Mouse (Mus musculus): ENCODE measurements around the gene Zbtb38. TPM values are rescaled to one million over a fixed set of nuclear protein-coding genes. Genes with fewer than 3 reads are reported as not detected.

Zbtb38 gene
- polyA plus RNA-seq, 1 experiment from 2014 or later: 24.7 TPM

- no peaks in the 10 kb centered on the region for H3K27me3 ChIP-seq (ENCODE audit: control insufficient read depth, insufficient read depth, low read length)
- no peak overlapping the region for H3K4me3 ChIP-seq (ENCODE audit: low read depth, low read length)
- 76% methylated on average over 19 of the region's 19 CpGs for whole genome bisulfite sequencing (ENCODE audit: insufficient replicate concordance)
- H3K4me2 ChIP-seq: no peak overlapping the region; the same call in 1 of the 2 replicates
- no peak for ATAC-seq (replicated peaks; ENCODE audit: insufficient number of reproducible peaks, low FRiP score, low TSS enrichment)
- H3K9me3 ChIP-seq (replicated peaks; ENCODE audit: control insufficient read depth, low read length): no peaks in the 10 kb centered on the region
- H3K4me1 ChIP-seq (ENCODE audit: control insufficient read depth, insufficient read depth, low read length): peaks cover 49% of the 10 kb centered on the region
- no peaks in the 10 kb centered on the region for H3K36me3 ChIP-seq (ENCODE audit: control insufficient read depth, insufficient read depth, low read length)
- no peak overlapping the region for H3K9ac ChIP-seq (ENCODE audit: low read depth, low read length)
- H3K27ac ChIP-seq (ENCODE audit: low read depth, low read length): no peak overlapping the region
Measured at GRCm38 (mm10) chr9:96731039-96731895, 21.4 kb downstream of the Zbtb38 start.

DNA sequence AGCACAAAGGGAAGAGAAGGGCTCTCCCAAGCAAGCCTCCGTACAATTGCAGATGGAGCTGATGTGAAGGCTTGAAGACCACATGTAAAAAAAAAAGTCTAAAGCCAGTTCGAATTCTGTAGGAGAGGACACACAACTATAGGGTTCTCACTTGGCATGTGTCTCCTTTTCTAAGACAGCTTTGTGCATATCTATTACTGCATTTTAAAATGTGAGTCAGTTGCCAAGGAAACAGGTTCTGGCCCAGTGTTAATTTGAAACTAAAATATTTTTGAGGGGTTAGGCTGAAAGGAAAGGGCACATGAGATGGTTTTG, 22.4 kb downstream of the Zbtb38 start:
- H3K4me3 ChIP-seq (ENCODE audit: low read depth, low read length): no peak overlapping the region
- no peaks in the 10 kb centered on the region for H3K36me3 ChIP-seq (ENCODE audit: control insufficient read depth, insufficient read depth, low read length)
- no peak for ATAC-seq (replicated peaks; ENCODE audit: insufficient number of reproducible peaks, low FRiP score, low TSS enrichment)
- H3K4me2 ChIP-seq: no peak overlapping the region
- no peaks in the 10 kb centered on the region for H3K9me3 ChIP-seq (replicated peaks; ENCODE audit: control insufficient read depth, low read length)
- H3K4me1 ChIP-seq (ENCODE audit: control insufficient read depth, insufficient read depth, low read length): peaks cover 52% of the 10 kb centered on the region
- 69% methylated on average over 2 of the region's 2 CpGs for WGBS (ENCODE audit: insufficient replicate concordance)
- H3K27ac ChIP-seq (ENCODE audit: low read depth, low read length): no peak overlapping the region
- no peaks in the 10 kb centered on the region for H3K27me3 ChIP-seq (ENCODE audit: control insufficient read depth, insufficient read depth, low read length)
- H3K9ac ChIP-seq (ENCODE audit: low read depth, low read length): no peak overlapping the region

- 64% methylated on average over 10 of the region's 10 CpGs for WGBS (ENCODE audit: insufficient replicate concordance)
- H3K9ac ChIP-seq (ENCODE audit: low read depth, low read length): no peak overlapping the region
- H3K36me3 ChIP-seq (ENCODE audit: control insufficient read depth, insufficient read depth, low read length): no peaks in the 10 kb centered on the region
- H3K27ac ChIP-seq (ENCODE audit: low read depth, low read length): no peak overlapping the region
- peaks cover 49% of the 10 kb centered on the region for H3K4me1 ChIP-seq (ENCODE audit: control insufficient read depth, insufficient read depth, low read length)
- H3K27me3 ChIP-seq (ENCODE audit: control insufficient read depth, insufficient read depth, low read length): no peaks in the 10 kb centered on the region
- no peak overlapping the region for H3K4me2 ChIP-seq
- ATAC-seq (replicated peaks; ENCODE audit: insufficient number of reproducible peaks, low FRiP score, low TSS enrichment): no peak
- no peak overlapping the region for H3K4me3 ChIP-seq (ENCODE audit: low read depth, low read length)
- no peaks in the 10 kb centered on the region for H3K9me3 ChIP-seq (replicated peaks; ENCODE audit: control insufficient read depth, low read length)
Measured at GRCm38 (mm10) chr9:96729537-96730310, 22.9 kb downstream of the Zbtb38 start.

DNA sequence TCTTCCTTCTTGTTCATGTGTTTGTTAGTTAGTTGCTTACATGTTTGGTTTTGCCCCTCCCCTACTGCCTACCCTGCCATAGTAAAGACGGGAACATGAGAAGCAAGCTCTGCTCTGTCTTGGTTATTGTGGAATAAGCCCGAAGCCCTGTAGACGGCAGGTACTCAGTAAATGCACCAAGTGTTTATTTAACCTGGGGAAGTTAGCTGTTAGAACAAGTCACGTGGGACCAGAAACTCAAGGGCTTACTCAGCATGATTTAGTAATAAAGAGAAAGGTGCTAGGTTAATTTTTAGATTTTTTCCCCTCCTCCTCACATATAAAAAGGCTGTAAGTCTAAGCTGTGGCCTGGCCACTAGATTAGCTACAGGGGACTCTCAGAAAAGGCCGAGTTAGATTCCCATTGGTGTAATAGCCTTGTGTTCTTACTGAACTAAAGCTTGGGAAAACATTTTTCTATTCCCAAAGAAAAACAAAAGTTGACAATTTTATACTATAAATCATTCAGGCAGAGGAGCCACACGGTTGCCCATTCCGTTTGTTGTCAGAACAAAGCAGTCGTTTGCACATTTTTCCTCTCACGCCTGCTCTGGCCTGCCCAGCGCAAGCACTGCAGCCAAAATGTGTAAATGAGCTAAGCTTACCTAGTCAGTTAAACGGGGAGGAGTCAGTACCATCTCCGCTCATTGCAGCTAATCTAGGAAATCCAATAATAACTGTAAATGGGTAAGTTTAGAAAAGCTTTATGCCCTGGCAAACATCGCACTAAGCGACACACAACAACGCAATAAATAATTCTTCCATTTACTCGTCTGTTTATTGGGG, 24.1 kb downstream of the Zbtb38 start:
- Histone ChIP-seq H3K27me3 (ENCODE audit: control insufficient read depth, insufficient read depth, low read length) (no peaks in the 10 kb centered on the region), H3K9me3 (replicated peaks; ENCODE audit: control insufficient read depth, low read length) (no peaks in the 10 kb centered on the region), H3K9ac (ENCODE audit: low read depth, low read length) (no peak overlapping the region), H3K4me1 (ENCODE audit: control insufficient read depth, insufficient read depth, low read length) (peaks cover 47% of the 10 kb centered on the region), H3K36me3 (ENCODE audit: control insufficient read depth, insufficient read depth, low read length) (no peaks in the 10 kb centered on the region), H3K4me3 (ENCODE audit: low read depth, low read length) (no peak overlapping the region), H3K27ac (ENCODE audit: low read depth, low read length) (peak overlapping the region; percentile 59; the same call in 1 of the 2 replicates), H3K4me2 (no peak overlapping the region)
- ATAC-seq (replicated peaks; ENCODE audit: insufficient number of reproducible peaks, low FRiP score, low TSS enrichment): no peak
- 72% methylated on average over 16 of the region's 16 CpGs for WGBS (ENCODE audit: insufficient replicate concordance)

DNA sequence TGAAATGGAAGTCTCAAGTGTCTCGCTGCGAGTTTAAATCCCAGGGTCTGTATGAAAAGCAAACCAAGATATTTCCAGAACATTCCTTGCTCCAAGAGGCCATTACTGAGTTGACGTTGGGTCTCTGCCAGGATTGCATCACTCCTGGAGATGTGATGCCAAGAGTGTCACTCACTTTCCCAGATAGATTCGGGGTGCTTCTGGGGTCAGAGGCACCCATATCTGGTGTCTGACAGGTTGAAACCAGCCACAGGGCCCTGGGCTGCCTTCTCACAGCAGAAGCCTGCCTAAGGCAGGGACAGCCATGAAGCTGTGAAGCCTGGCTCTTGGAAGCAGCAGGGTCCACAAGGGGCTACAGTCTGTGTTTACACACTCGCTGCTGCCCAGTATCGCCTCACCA, 24.9 kb downstream of the Zbtb38 start:
- H3K4me2 ChIP-seq: no peak overlapping the region

DNA sequence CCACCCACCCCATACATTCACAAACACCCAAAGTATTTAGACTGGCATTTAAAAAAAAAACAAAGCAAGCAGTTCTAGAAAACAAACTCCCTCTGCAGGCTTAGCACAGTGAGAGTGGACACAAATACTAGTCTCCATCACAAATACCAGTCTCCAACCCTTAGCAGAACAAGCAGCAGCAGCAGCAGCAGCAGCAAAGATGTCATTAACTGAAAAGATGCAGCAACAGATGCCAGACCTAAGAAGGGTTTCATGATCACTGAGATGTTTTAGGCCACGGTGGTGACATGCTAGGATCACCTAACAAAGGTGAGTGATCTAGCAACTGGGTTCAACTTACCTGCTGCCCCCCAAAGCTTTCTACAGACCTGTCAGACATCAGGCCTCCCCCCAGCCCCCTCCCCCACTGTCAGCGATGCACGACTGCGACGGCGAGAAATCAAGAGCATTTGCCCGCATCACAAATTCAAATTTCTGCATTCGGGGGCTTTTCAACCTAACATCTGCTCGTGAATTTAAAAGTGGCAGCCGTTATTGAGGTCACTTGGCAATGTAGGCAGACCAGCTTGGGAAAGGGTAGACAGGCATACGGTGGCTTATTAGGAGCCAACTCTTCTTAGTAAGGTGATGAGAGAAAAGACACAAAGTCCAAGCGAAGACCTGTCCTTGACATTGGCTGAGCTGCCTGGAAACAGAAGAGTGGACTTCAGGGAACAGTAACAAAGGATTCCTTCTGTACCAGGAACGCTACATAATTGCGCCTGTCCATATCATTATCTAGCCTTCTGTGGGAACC, 26.1 kb downstream of the Zbtb38 start:
- H3K27ac ChIP-seq (ENCODE audit: low read depth, low read length): no peak overlapping the region
- no peaks in the 10 kb centered on the region for H3K36me3 ChIP-seq (ENCODE audit: control insufficient read depth, insufficient read depth, low read length)
- H3K4me1 ChIP-seq (ENCODE audit: control insufficient read depth, insufficient read depth, low read length): peaks cover 31% of the 10 kb centered on the region
- ATAC-seq (replicated peaks; ENCODE audit: insufficient number of reproducible peaks, low FRiP score, low TSS enrichment): no peak
- H3K4me3 ChIP-seq (ENCODE audit: low read depth, low read length): no peak overlapping the region
- H3K9me3 ChIP-seq (replicated peaks; ENCODE audit: control insufficient read depth, low read length): no peaks in the 10 kb centered on the region
- H3K4me2 ChIP-seq: no peak overlapping the region
- WGBS (ENCODE audit: insufficient replicate concordance): 53% methylated on average over 14 of the region's 14 CpGs
- no peaks in the 10 kb centered on the region for H3K27me3 ChIP-seq (ENCODE audit: control insufficient read depth, insufficient read depth, low read length)
- H3K9ac ChIP-seq (ENCODE audit: low read depth, low read length): no peak overlapping the region

More for the DNA sequence above, 24.9 kb downstream of the Zbtb38 start:
- peak overlapping the region; percentile 59; the same call in 1 of the 2 replicates for H3K27ac ChIP-seq (ENCODE audit: low read depth, low read length)
- H3K27me3 ChIP-seq (ENCODE audit: control insufficient read depth, insufficient read depth, low read length): no peaks in the 10 kb centered on the region
- H3K9me3 ChIP-seq (replicated peaks; ENCODE audit: control insufficient read depth, low read length): no peaks in the 10 kb centered on the region
- peaks cover 40% of the 10 kb centered on the region for H3K4me1 ChIP-seq (ENCODE audit: control insufficient read depth, insufficient read depth, low read length)
- H3K4me3 ChIP-seq (ENCODE audit: low read depth, low read length): no peak overlapping the region
- 70% methylated on average over 6 of the region's 6 CpGs for WGBS (ENCODE audit: insufficient replicate concordance)
- no peaks in the 10 kb centered on the region for H3K36me3 ChIP-seq (ENCODE audit: control insufficient read depth, insufficient read depth, low read length)
- H3K9ac ChIP-seq (ENCODE audit: low read depth, low read length): no peak overlapping the region
- ATAC-seq (replicated peaks; ENCODE audit: insufficient number of reproducible peaks, low FRiP score, low TSS enrichment): peak; percentile 40; the same call in 1 of the 2 replicates

- H3K9me3 ChIP-seq (replicated peaks; ENCODE audit: control insufficient read depth, low read length): no peaks in the 10 kb centered on the region
- no peak overlapping the region for H3K4me2 ChIP-seq
- no peak for ATAC-seq (replicated peaks; ENCODE audit: insufficient number of reproducible peaks, low FRiP score, low TSS enrichment)
- peaks cover 37% of the 10 kb centered on the region for H3K4me1 ChIP-seq (ENCODE audit: control insufficient read depth, insufficient read depth, low read length)
- no peaks in the 10 kb centered on the region for H3K27me3 ChIP-seq (ENCODE audit: control insufficient read depth, insufficient read depth, low read length)
- WGBS (ENCODE audit: insufficient replicate concordance): 40% methylated on average over 9 of the region's 9 CpGs
- H3K27ac ChIP-seq (ENCODE audit: low read depth, low read length): no peak overlapping the region
- H3K36me3 ChIP-seq (ENCODE audit: control insufficient read depth, insufficient read depth, low read length): no peaks in the 10 kb centered on the region
- no peak overlapping the region for H3K9ac ChIP-seq (ENCODE audit: low read depth, low read length)
- no peak overlapping the region for H3K4me3 ChIP-seq (ENCODE audit: low read depth, low read length)
Measured at GRCm38 (mm10) chr9:96725582-96726320, 26.9 kb downstream of the Zbtb38 start.

All from heart, embryonic 11.5 days (tissue).